Mouse (Mus musculus): Measurements from ENCODE around the gene Frat2. TPM values are rescaled to one million over a fixed set of nuclear protein-coding genes. Genes with fewer than 3 reads are reported as not detected.

Frat2 gene
- polyA plus RNA-seq, 1 experiment = 0.60 TPM

DNA sequence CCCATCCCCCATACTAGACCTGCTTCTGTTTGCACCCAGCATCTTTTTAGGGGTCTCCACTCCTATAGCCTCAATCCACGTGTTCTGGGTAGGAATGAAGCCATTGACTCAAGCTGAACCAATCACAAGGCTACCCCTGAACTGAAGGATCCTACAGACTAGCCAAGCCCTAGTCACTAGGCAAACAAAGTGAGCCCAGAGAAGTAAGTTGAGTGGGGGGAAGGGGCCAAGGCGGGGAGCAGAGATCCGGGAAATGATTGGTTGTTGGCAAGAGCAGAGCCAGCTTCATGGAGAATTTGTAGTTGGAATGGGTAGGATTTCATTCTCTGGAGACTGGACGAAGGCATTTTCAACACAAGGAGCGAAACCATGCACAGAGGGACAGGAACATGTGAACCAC lies 31.0 kb downstream of the Frat2 start:
- H3K79me3 ChIP-seq (ENCODE audit: low read depth) = peaks cover 1% of the 10 kb centered on the region
- no peak overlapping the region for H3K4me3 ChIP-seq (ENCODE audit: insufficient read depth, poor library complexity, severe bottlenecking)
- H3K36me3 ChIP-seq (ENCODE audit: control insufficient read depth, insufficient read depth) = no peaks in the 10 kb centered on the region
- no peak overlapping the region for H3ac ChIP-seq (ENCODE audit: control insufficient read depth, insufficient read length, low read depth)
- no peaks in the 10 kb centered on the region for H3K79me2 ChIP-seq (ENCODE audit: control insufficient read depth, insufficient read depth)
- H3K27me3 ChIP-seq (ENCODE audit: control insufficient read depth, insufficient read depth, insufficient read length) = peaks cover 20% of the 10 kb centered on the region
- TF ChIP-seq MAX (IDR thresholded peaks at IDR 0.05) (no peak), FOSL1 (IDR thresholded peaks at IDR 0.05; ENCODE audit: insufficient read depth, low read length, poor library complexity, severe bottlenecking) (no peak), MYOD1 (IDR thresholded peaks at IDR 0.05; ENCODE audit: control insufficient read depth, insufficient read length, low read depth) (no peak)

DNA sequence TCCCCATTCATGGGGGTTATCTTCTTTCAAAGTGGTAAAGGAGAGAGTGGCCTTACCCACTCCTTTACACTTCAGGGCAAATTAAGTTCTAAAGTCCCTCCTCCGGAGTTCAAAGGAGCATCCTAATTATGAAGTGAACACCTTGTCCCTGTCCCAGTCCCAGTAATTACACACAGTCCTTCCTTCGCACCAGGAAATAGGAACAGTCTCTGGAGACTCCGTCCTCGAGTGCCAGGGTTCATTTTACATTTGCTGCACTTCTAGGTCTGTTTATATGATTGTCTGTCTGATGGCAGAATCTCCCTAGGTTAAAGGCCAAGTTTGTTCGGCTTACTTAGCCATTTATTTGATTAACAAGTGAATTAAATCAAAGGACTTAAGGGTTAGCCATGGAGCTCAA lies 31.5 kb downstream of the Frat2 start:
- Histone ChIP-seq H3K79me2 (ENCODE audit: control insufficient read depth, insufficient read depth) (no peaks in the 10 kb centered on the region), H3K27me3 (ENCODE audit: control insufficient read depth, insufficient read depth, insufficient read length) (peaks cover 18% of the 10 kb centered on the region), H3K36me3 (ENCODE audit: control insufficient read depth, insufficient read depth) (no peaks in the 10 kb centered on the region), H3K79me3 (ENCODE audit: low read depth) (peaks cover 1% of the 10 kb centered on the region), H3ac (ENCODE audit: control insufficient read depth, insufficient read length, low read depth) (no peak overlapping the region), H3K4me3 (ENCODE audit: insufficient read depth, poor library complexity, severe bottlenecking) (no peak overlapping the region)
- TF ChIP-seq USF1 (IDR thresholded peaks at IDR 0.05; ENCODE audit: low read depth) = no peak
- no peak for TF ChIP-seq MYOD1 (IDR thresholded peaks at IDR 0.05; ENCODE audit: control insufficient read depth, insufficient read length, low read depth)
- TF ChIP-seq CEBPB (IDR thresholded peaks at IDR 0.05; ENCODE audit: low read depth) = no peak

DNA sequence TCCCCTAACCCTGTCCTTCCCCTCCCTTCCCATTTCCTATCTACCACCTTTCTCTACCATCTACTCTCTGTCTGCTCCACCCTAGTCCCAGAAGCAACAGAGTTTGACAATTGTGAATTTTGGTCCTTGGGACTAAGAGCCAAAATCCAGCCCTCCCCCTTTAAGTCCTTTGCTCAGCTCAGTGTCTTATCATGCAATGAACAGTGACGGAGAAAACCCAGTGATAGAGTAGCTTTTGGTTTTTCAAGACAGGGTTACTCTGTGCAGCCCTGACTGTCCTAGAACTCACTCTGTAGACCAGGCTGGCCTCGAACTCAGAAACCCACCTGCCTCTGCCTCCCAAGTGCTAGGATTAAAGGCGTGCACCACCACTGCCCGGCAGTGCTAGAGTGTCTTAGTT lies 34.6 kb downstream of the Frat2 start:
- Histone ChIP-seq H3K79me2 (ENCODE audit: control insufficient read depth, insufficient read depth) (no peaks in the 10 kb centered on the region), H3ac (ENCODE audit: control insufficient read depth, insufficient read length, low read depth) (no peak overlapping the region), H3K79me3 (ENCODE audit: low read depth) (peaks cover 1% of the 10 kb centered on the region), H3K36me3 (ENCODE audit: control insufficient read depth, insufficient read depth) (no peaks in the 10 kb centered on the region), H3K27me3 (ENCODE audit: control insufficient read depth, insufficient read depth, insufficient read length) (peaks cover 20% of the 10 kb centered on the region), H3K4me3 (ENCODE audit: insufficient read depth, poor library complexity, severe bottlenecking) (no peak overlapping the region)
- TF ChIP-seq USF1 (IDR thresholded peaks at IDR 0.05; ENCODE audit: low read depth) (no peak), FOSL1 (IDR thresholded peaks at IDR 0.05; ENCODE audit: insufficient read depth, low read length, poor library complexity, severe bottlenecking) (no peak), MYOD1 (IDR thresholded peaks at IDR 0.05; ENCODE audit: control insufficient read depth, insufficient read length, low read depth) (no peak), CEBPB (IDR thresholded peaks at IDR 0.05; ENCODE audit: low read depth) (no peak), MYOG (IDR thresholded peaks at IDR 0.05; ENCODE audit: control insufficient read depth, extremely low read depth, insufficient read length) (no peak), MAX (IDR thresholded peaks at IDR 0.05) (no peak), CTCF (IDR thresholded peaks at IDR 0.05; ENCODE audit: control insufficient read depth, insufficient read depth, insufficient read length) (no peak)

DNA sequence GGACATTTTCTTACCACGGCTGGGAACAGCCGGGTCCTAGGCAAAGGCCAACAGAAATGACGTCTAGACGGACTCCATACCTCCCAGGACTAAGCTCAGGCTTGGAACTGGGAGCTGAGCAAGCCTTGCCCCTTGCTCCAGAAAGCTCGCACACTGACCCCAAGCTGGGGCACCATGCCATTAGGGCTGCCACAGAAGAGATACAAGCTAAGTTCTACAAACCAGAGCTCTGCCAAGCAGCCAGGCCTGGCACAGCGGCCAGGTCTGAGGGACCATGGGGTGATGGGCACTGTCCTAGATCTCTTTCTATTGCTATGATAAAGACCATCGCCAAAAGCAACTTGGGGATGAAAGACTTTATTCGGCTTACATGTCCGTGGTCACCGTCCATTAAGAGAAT lies 35.4 kb downstream of the Frat2 start:
- TF ChIP-seq MYOG (IDR thresholded peaks at IDR 0.05; ENCODE audit: control insufficient read depth, extremely low read depth, insufficient read length) (no peak), CEBPB (IDR thresholded peaks at IDR 0.05; ENCODE audit: low read depth) (no peak), CTCF (IDR thresholded peaks at IDR 0.05; ENCODE audit: control insufficient read depth, insufficient read depth, insufficient read length) (no peak), MAX (IDR thresholded peaks at IDR 0.05) (no peak), FOSL1 (IDR thresholded peaks at IDR 0.05; ENCODE audit: insufficient read depth, low read length, poor library complexity, severe bottlenecking) (no peak)
- H3ac ChIP-seq (ENCODE audit: control insufficient read depth, insufficient read length, low read depth) = no peak overlapping the region
- H3K4me3 ChIP-seq (ENCODE audit: insufficient read depth, poor library complexity, severe bottlenecking) = no peak overlapping the region
- no peaks in the 10 kb centered on the region for H3K36me3 ChIP-seq (ENCODE audit: control insufficient read depth, insufficient read depth)
- peaks cover 1% of the 10 kb centered on the region for H3K79me3 ChIP-seq (ENCODE audit: low read depth)
- H3K27me3 ChIP-seq (ENCODE audit: control insufficient read depth, insufficient read depth, insufficient read length) = peaks cover 22% of the 10 kb centered on the region
- H3K79me2 ChIP-seq (ENCODE audit: control insufficient read depth, insufficient read depth) = no peaks in the 10 kb centered on the region

DNA sequence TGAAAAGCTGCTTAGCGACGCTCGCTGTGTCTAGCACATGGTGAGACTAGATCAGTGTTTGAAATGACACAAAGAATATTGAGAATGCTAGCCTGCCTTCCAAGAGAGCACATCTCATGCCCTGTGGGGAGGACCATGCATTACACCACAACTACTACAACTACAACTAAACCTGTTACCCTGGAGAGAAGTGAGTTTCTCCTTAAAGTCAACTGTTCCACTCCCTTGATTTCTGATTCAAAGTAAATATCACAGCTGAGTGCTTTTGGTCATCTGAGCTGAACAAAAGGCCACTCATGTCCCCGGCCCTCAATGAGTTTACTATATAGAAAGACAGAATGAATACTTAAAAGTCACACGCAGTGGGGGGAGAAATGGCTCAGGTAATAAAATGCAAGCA lies 37.9 kb downstream of the Frat2 start:
- Histone ChIP-seq H3K36me3 (ENCODE audit: control insufficient read depth, insufficient read depth) (no peaks in the 10 kb centered on the region), H3K79me2 (ENCODE audit: control insufficient read depth, insufficient read depth) (no peaks in the 10 kb centered on the region), H3K4me3 (ENCODE audit: insufficient read depth, poor library complexity, severe bottlenecking) (no peak overlapping the region), H3ac (ENCODE audit: control insufficient read depth, insufficient read length, low read depth) (no peak overlapping the region), H3K27me3 (ENCODE audit: control insufficient read depth, insufficient read depth, insufficient read length) (peaks cover 22% of the 10 kb centered on the region), H3K79me3 (ENCODE audit: low read depth) (no peaks in the 10 kb centered on the region)
- TF ChIP-seq FOSL1 (IDR thresholded peaks at IDR 0.05; ENCODE audit: insufficient read depth, low read length, poor library complexity, severe bottlenecking) (no peak), MYOG (IDR thresholded peaks at IDR 0.05; ENCODE audit: control insufficient read depth, extremely low read depth, insufficient read length) (no peak), CEBPB (IDR thresholded peaks at IDR 0.05; ENCODE audit: low read depth) (no peak), MYOD1 (IDR thresholded peaks at IDR 0.05; ENCODE audit: control insufficient read depth, insufficient read length, low read depth) (no peak), MAX (IDR thresholded peaks at IDR 0.05) (no peak), CTCF (IDR thresholded peaks at IDR 0.05; ENCODE audit: control insufficient read depth, insufficient read depth, insufficient read length) (no peak), USF1 (IDR thresholded peaks at IDR 0.05; ENCODE audit: low read depth) (no peak)

DNA sequence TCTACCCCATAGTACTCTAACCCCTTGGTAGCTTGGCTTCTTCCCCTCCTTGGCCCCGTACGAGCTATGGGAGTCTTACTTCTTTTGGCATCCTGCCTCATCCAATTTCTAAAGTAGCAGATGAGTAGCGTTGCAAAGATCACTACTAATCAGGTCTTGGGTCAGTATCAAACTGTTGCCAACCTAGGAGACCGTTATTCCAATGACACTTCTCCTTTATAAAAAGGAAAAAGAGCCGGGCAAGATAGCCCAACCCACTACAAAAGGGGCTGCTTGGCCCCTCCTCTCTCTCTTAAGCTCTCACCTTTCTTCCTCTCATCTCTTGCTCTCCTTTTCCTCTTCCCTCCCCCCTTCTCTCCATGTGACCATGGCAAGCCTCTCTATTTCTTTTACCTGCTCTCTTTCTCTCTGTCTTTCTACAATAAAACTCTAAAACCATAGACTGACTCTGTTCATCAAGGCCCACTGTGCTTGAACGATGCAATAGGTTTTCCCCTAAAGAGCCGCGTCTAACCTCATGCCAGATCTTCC lies 39.8 kb downstream of the Frat2 start:
- Histone ChIP-seq H3K27me3 (ENCODE audit: control insufficient read depth, insufficient read depth, insufficient read length) (peaks cover 21% of the 10 kb centered on the region), H3ac (ENCODE audit: control insufficient read depth, insufficient read length, low read depth) (no peak overlapping the region), H3K36me3 (ENCODE audit: control insufficient read depth, insufficient read depth) (no peaks in the 10 kb centered on the region), H3K79me2 (ENCODE audit: control insufficient read depth, insufficient read depth) (no peaks in the 10 kb centered on the region), H3K79me3 (ENCODE audit: low read depth) (no peaks in the 10 kb centered on the region), H3K4me3 (ENCODE audit: insufficient read depth, poor library complexity, severe bottlenecking) (no peak overlapping the region)
- TF ChIP-seq MYOD1 (IDR thresholded peaks at IDR 0.05; ENCODE audit: control insufficient read depth, insufficient read length, low read depth) (no peak), FOSL1 (IDR thresholded peaks at IDR 0.05; ENCODE audit: insufficient read depth, low read length, poor library complexity, severe bottlenecking) (no peak), MAX (IDR thresholded peaks at IDR 0.05) (no peak), CEBPB (IDR thresholded peaks at IDR 0.05; ENCODE audit: low read depth) (no peak), MYOG (IDR thresholded peaks at IDR 0.05; ENCODE audit: control insufficient read depth, extremely low read depth, insufficient read length) (no peak), CTCF (IDR thresholded peaks at IDR 0.05; ENCODE audit: control insufficient read depth, insufficient read depth, insufficient read length) (no peak), USF1 (IDR thresholded peaks at IDR 0.05; ENCODE audit: low read depth) (no peak)
